Mouse (Mus musculus) hindbrain, embryonic 11.5 days (tissue): ENCODE data around the gene Tapbpl. TPM values are rescaled to one million over a fixed set of nuclear protein-coding genes. Genes with fewer than 3 reads are reported as not detected.

Source experiments
- ATAC-seq: fragments of 200-750 bp; cut with Nextera tagmentation; 2 replicates; pipeline ENCODE4 v1.8.0; 2017; ENCODE audit warnings: mild to moderate bottlenecking, moderate TSS enrichment, moderate library complexity; ENCODE audit not compliant: low FRiP score
- DNase-seq: peaks from one replicate; pipeline ENCODE4 v3.0.0-alpha.2; 2015; ENCODE audit warnings: low spot score
- H3K27ac ChIP-seq: fragments of 300-500 bp; sonication (generic); 2 replicates; pipeline ENCODE4 v1.5.1; 2014; ENCODE audit warnings: mild to moderate bottlenecking, low read depth, low read length
- H3K27me3 ChIP-seq: fragments of 300-500 bp; sonication (generic); 2 replicates; pipeline ENCODE4 v1.6.1; 2014; ENCODE audit warnings: mild to moderate bottlenecking, low read length, moderate library complexity, mixed read lengths; ENCODE audit not compliant: control insufficient read depth, insufficient read depth
- H3K36me3 ChIP-seq: fragments of 300-500 bp; sonication (generic); 2 replicates; pipeline ENCODE4 v1.6.1; 2014; ENCODE audit warnings: mild to moderate bottlenecking, low read length, moderate library complexity, mixed read lengths; ENCODE audit not compliant: control insufficient read depth, insufficient read depth
- H3K4me1 ChIP-seq: fragments of 300-500 bp; sonication (generic); replicated peaks from 2 replicates; pipeline ENCODE4 v1.6.1; 2014; ENCODE audit warnings: low read length, mixed read lengths; ENCODE audit not compliant: control insufficient read depth, insufficient read depth
- H3K4me2 ChIP-seq: fragments of 300-500 bp; sonication (generic); replicated peaks from 2 replicates; pipeline ENCODE4 v1.6.1; 2014; ENCODE audit warnings: mild to moderate bottlenecking, low read depth, low read length
- H3K4me3 ChIP-seq: fragments of 300-500 bp; sonication (generic); 2 replicates; pipeline ENCODE4 v1.5.1; 2014; ENCODE audit warnings: low read depth, low read length
- H3K9ac ChIP-seq: fragments of 300-500 bp; sonication (generic); 2 replicates; pipeline ENCODE4 v1.6.1; 2014; ENCODE audit warnings: low read depth, low read length
- H3K9me3 ChIP-seq: fragments of 300-500 bp; sonication (generic); 2 replicates; pipeline ENCODE4 v1.6.1; 2016; ENCODE audit warnings: low read length; ENCODE audit not compliant: control insufficient read depth
- WGBS: fragments of 180-500 bp; shearing (Covaris S2); extraction: QIAGEN DNeasy Blood & Tissue Kit; methylation state at CpG from one replicate; pipeline ENCODE4 v1.1.7; 2014; 5-methylcytosine and 5-hydroxymethylcytosine counted together
- polyA plus RNA-seq: library from polyadenylated mRNA; unstranded; fragments of >200 nt; fragmentation: Nextera tagmentation; extraction: Ambion mirVana; gene quantifications from 2 replicates; pipeline ENCODE4 v1.2.1, GENCODE M21; 2014

The Tapbpl gene
- polyA plus RNA-seq, 1 experiment from 2014 or later = 2.2 TPM

DNA sequence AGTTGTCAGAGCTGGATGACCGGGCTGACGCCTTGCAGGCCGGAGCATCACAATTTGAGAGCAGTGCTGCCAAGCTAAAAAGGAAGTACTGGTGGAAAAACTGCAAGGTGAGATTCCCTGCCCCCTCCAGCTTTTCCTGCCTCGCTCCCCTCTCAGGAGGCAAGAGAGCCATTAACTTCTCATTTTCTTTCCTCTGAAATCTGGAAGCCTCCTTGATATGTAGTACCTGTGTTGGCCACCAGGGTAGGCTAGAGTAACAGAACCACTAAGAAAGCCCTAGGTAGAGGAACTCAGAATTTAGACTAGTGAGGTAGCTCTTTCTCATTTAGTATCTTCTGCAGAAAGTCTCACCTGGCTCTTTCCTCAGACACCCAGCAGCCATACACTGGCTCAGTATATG, 12.7 kb downstream of the Tapbpl start:
- no peak overlapping the region for H3K4me3 ChIP-seq
- no peak for ATAC-seq
- WGBS = 80% methylated on average over 4 of the region's 4 CpGs
- H3K27me3 ChIP-seq = no peaks in the 10 kb centered on the region
- H3K4me2 ChIP-seq = no peak overlapping the region
- no peaks in the 10 kb centered on the region for H3K36me3 ChIP-seq
- H3K27ac ChIP-seq = no peak overlapping the region
- peak; percentile 70 for DNase-seq
- H3K9me3 ChIP-seq = no peaks in the 10 kb centered on the region
- H3K9ac ChIP-seq = no peak overlapping the region
- no peaks in the 10 kb centered on the region for H3K4me1 ChIP-seq

DNA sequence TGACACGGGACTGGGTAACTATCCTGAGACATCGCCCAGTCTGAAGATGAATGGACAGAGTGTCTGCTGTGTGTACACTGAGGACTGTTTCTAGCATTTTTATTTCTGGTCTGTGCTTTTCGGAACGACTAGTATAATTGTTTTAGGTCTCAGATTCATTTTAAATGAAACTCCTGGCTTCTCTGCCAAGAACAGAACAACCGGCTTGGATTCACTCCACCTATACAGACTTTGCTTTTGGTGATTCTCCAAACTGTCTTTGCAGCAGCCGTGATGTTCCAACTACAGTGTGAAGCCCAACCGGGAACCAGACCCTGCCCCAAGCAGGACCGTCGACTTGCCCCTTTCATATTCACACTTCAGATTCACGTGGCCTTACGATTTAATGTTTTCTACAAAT, 13.8 kb downstream of the Tapbpl start:
- H3K36me3 ChIP-seq = no peaks in the 10 kb centered on the region
- ATAC-seq = no peak
- H3K9ac ChIP-seq = no peak overlapping the region
- no peak for DNase-seq
- no peaks in the 10 kb centered on the region for H3K9me3 ChIP-seq
- no peaks in the 10 kb centered on the region for H3K27me3 ChIP-seq
- H3K4me2 ChIP-seq = no peak overlapping the region
- H3K4me3 ChIP-seq = no peak overlapping the region
- 91% methylated on average over 11 of the region's 11 CpGs for WGBS
- no peaks in the 10 kb centered on the region for H3K4me1 ChIP-seq
- H3K27ac ChIP-seq = no peak overlapping the region

DNA sequence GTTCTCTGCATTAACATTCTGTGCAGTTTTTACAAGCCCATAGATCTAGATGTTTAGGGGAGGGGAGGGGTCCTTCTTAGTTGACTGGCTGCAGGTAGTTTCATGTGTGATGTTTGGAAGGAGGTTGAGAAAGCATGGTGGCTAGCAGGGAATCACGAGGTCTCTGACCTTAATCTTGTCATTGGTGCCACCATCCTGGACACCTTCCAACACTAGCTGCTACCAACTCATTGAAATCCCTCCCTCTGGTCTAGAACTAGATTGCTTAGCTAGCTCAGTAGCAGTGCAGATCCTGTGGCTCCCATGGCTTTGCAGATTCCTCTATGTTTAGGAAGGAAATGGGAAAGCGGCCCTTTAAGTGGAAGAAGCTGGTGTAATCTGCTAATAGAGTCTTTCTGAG, 14.8 kb downstream of the Tapbpl start:
- ATAC-seq (no peak), DNase-seq (no peak)
- no peaks in the 10 kb centered on the region for H3K36me3 ChIP-seq
- H3K27ac ChIP-seq = no peak overlapping the region
- no peak overlapping the region for H3K4me2 ChIP-seq
- 82% methylated on average over 2 of the region's 2 CpGs for WGBS
- H3K4me3 ChIP-seq = no peak overlapping the region
- H3K27me3 ChIP-seq = no peaks in the 10 kb centered on the region
- no peak overlapping the region for H3K9ac ChIP-seq
- H3K9me3 ChIP-seq = no peaks in the 10 kb centered on the region
- no peaks in the 10 kb centered on the region for H3K4me1 ChIP-seq

DNA sequence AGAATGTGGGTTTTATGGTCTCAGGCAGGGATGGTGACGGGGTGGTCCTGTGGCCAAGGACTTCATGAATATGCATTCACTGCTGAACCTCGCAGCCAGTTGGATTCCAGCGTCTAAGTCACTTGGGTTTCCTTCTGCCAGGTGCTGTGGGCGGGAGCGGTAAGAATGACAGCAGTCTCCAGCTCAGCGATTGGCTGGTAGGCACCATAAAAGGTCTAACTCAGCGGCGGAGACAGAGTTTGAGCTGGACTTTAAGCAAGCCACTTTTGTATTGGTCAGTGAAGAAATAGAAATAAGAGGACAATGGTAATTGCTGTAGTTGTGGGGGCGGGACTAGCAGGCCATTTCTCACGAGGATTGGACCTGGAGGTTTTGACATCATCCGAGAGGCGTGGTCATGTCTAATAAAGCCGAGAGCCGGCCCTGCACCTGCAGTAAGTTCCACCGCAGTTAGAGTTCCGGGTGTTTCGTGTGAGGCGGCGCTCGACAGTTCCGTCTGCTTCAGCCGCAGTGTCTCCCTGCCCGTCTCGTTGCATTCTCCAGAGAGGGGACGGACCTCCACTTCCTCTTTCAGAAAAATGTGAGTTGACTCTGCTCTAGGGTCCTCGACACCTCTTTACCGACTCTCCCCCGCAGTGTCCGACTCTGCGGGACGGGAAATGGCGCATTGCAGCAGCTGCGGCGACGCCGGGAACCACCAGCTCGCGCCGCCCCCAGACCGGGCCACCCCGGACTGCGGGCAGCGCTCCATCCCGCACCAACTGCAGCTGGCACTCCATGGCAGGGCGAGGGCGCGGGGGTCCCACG, 16.3 kb downstream of the Tapbpl start, which contains the start of gene Vamp1:
TSS of gene Vamp1 (plus strand) at position 404 of the 807 bp plus-strand sequence.
- Histone ChIP-seq H3K4me2 (peak within 1 kb of the TSS; percentile 97), H3K4me1 (no peaks in the 10 kb centered on the region), H3K36me3 (no peaks in the 10 kb centered on the region), H3K9ac (peak within 1 kb of the TSS; percentile 70), H3K9me3 (no peaks in the 10 kb centered on the region), H3K4me3 (peak within 1 kb of the TSS; percentile 71), H3K27me3 (no peaks in the 10 kb centered on the region), H3K27ac (peak within 1 kb of the TSS; percentile 40; the same call in 1 of the 2 replicates)
- ATAC-seq (peak; percentile 97), DNase-seq (peak; percentile 92)
- WGBS = under 1% methylated on average over 47 of the region's 48 CpGs

DNA sequence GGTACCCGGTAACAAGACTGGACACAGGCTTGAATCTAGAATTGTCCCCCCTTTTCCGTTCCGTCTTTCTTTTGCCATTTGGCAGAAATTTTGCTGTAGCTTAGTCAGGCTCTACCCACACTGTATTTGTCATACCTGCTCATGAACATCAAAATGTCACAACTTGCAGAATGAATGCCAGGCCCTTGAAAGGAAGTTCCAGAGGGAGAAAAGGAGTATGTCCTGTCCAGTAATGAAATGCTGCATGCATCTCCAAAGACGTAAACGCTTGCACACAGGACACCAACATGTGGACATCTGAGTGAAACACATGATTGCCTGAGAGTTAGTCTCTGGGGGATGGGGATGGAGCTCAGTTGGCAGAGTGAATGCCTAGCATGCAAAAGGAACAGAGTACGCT, 17.9 kb downstream of the Tapbpl start:
- no peak for ATAC-seq
- no peak overlapping the region for H3K4me3 ChIP-seq
- H3K4me2 ChIP-seq = no peak overlapping the region
- H3K27ac ChIP-seq = no peak overlapping the region
- H3K9me3 ChIP-seq = no peaks in the 10 kb centered on the region
- H3K9ac ChIP-seq = no peak overlapping the region
- no peaks in the 10 kb centered on the region for H3K36me3 ChIP-seq
- H3K27me3 ChIP-seq = no peaks in the 10 kb centered on the region
- DNase-seq = no peak
- WGBS = 78% methylated on average over 6 of the region's 6 CpGs
- H3K4me1 ChIP-seq = no peaks in the 10 kb centered on the region

DNA sequence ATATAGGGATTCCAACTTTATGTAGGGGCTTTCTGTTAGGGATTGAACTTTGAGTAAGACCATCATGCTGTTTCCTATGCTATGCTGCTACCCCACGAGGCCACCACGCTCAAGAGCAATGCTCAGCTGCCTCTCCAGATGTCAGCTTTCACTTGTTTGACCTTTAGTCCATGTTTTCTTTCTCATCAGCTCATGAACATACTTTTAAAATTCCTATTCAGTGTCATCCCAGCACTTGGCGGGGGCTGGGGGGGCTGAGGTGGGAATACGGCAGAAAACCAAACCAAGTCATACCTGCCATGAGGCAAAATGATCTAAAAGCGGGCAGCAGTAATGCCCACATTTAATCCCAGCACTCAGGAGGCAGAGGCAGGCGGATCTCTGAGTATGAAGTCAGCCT, 18.5 kb downstream of the Tapbpl start:
- no peak for ATAC-seq
- 70% methylated on average over 6 of the region's 6 CpGs for WGBS
- H3K4me2 ChIP-seq = no peak overlapping the region
- no peak for DNase-seq
- no peak overlapping the region for H3K9ac ChIP-seq
- no peaks in the 10 kb centered on the region for H3K4me1 ChIP-seq
- no peaks in the 10 kb centered on the region for H3K9me3 ChIP-seq
- H3K4me3 ChIP-seq = no peak overlapping the region
- no peaks in the 10 kb centered on the region for H3K27me3 ChIP-seq
- H3K36me3 ChIP-seq = no peaks in the 10 kb centered on the region
- H3K27ac ChIP-seq = no peak overlapping the region

DNA sequence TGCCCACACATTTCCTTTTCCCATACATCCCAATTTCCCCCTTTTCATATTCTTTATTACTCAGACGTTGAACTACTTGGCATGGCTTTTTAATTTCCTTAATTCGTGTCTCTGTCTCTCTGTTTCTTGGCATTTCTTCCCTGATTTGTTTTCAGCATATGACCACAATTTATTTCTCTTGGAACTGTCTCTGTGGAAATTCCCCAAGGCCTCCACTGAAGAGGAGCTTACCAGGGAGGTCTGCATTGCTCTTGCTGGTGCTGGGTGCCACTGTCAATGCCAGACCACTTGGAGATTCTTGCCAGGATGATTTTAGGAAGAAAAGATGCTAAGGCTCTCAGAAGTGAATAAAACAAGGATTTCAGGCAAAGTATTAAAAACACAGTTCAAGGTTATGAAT, 19.0 kb downstream of the Tapbpl start:
- no peak overlapping the region for H3K27ac ChIP-seq
- no peak for DNase-seq
- H3K4me3 ChIP-seq = no peak overlapping the region
- no peak for ATAC-seq
- no peaks in the 10 kb centered on the region for H3K27me3 ChIP-seq
- H3K4me1 ChIP-seq = no peaks in the 10 kb centered on the region
- 51% methylated on average over 2 of the region's 2 CpGs for WGBS
- no peak overlapping the region for H3K9ac ChIP-seq
- H3K9me3 ChIP-seq = no peaks in the 10 kb centered on the region
- H3K36me3 ChIP-seq = no peaks in the 10 kb centered on the region
- H3K4me2 ChIP-seq = no peak overlapping the region

DNA sequence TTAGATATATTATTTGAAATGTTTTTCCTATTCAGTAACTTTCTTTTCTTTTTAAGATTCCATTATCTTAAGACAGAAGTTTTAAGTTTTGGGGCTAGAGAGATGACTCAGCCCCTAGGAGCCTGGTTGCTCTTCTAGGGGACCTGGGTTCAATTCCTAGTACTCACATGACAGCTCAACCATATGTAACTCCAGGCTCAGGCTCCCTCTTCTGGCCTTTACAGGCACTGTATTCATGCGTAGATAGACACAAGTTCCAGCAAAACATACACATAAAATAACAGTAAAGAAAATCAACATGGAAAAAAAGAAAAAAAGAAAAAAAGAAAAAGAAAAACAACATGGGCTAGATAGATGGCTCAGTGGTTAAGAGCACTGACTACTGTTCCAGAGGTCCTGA, 21.2 kb downstream of the Tapbpl start:
- ATAC-seq (no peak), DNase-seq (no peak)
- Histone ChIP-seq H3K36me3 (no peaks in the 10 kb centered on the region), H3K9me3 (no peaks in the 10 kb centered on the region), H3K27me3 (no peaks in the 10 kb centered on the region), H3K4me3 (no peak overlapping the region), H3K27ac (no peak overlapping the region), H3K4me1 (no peaks in the 10 kb centered on the region), H3K9ac (no peak overlapping the region), H3K4me2 (no peak overlapping the region)
- WGBS = 91% methylated on average over 1 of the region's 1 CpGs

DNA sequence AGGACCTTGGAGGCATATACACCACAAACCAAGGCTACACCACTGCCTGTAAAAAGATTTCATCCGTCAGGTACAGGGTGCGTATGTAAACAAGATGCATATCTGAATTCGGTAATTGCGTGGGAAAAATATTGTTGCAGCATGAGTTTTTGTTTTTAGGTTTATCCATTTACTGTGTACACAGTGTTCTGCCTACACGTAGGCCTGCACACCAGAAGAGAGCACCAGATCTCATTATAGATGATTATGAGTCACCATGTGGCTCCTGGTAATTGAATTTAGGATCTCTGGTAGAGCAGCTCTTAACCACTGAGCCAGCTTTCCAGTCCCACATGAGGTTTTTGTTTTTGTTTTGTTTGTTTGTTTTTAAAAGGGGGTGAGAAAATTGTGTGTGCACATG, 34.5 kb downstream of the Tapbpl start:
- 89% methylated on average over 5 of the region's 5 CpGs for WGBS
- DNase-seq (no peak), ATAC-seq (no peak)
- Histone ChIP-seq H3K4me1 (peaks cover 3% of the 10 kb centered on the region; the same call in 1 of the 2 replicates), H3K4me3 (no peak overlapping the region), H3K27ac (no peak overlapping the region), H3K4me2 (no peak overlapping the region), H3K36me3 (no peaks in the 10 kb centered on the region), H3K27me3 (no peaks in the 10 kb centered on the region), H3K9me3 (no peaks in the 10 kb centered on the region), H3K9ac (no peak overlapping the region)
